In the genomic region with DNA sequence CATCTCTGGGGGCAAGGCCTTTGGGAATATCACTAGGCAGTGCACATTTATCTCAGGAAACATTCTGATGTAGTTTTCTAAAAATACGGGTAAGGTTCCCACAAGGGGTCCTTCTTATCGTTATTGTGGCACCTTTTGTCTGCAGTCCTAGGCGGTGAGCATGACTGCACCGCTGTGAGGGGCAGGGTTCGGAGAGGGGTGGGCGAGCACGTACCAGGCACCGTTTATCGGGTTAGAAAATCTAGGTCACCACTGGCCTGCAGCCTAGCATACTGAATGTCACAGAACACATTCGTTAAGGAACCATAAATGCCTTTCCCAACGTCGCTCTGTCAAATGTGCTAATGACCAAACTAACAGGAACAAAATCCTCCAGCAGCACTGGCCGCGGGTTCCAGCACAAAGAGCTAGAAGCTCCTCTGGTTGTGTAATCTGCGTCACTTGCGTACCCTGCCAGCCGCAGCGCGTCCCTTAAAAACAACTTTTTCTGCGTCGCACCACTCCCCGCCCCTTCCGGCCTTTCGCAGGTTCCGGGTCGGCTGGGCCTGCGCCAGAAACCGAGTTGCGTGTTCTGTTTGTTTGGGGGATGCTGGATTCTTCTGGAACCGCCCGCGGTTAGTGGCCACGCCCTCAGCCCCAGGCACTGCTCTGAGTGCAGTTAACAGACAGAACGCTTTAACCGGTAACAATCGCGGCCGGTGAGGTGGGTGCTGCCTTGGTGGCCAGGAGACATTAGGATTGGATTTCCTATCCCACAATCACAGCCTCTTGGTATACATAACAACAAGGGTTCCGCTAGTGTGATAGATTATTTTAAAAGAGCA, we compare ENCODE assay signal across 8 mouse cellular contexts. TPM values are rescaled to one million over a fixed set of nuclear protein-coding genes. Genes with fewer than 3 reads are reported as not detected.
DNase-seq lines count a peak whose midpoint lies in the region; ATAC-seq and TF ChIP-seq lines count a peak whose summit lies in the region.

Gene Lrrc61 (plus strand): TSS at position 517 of the 824 bp plus-strand sequence.

- peaks cover 19% of the 10 kb centered on the region for H3K36me3 ChIP-seq in forebrain, embryonic 10.5 days (replicated peaks)
- H3K36me3 ChIP-seq in heart, embryonic 14.5 days (ENCODE audit: control insufficient read depth, insufficient read depth, low read length): 0 out of 2 replicates have a peak, but pooled peaks cover 5% of the 10 kb centered on the region
- no peaks in the 10 kb centered on the region for H3K36me3 ChIP-seq in liver, embryonic 11.5 days (ENCODE audit: control insufficient read depth, insufficient read depth, low read length)
- no peaks in the 10 kb centered on the region for H3K36me3 ChIP-seq in myocyte (ENCODE audit: control insufficient read depth, insufficient read depth)

- H3K9me3 ChIP-seq in forebrain, embryonic 10.5 days: no peaks in the 10 kb centered on the region
- H3K9me3 ChIP-seq in heart, embryonic 14.5 days (ENCODE audit: control insufficient read depth, low read length): no peaks in the 10 kb centered on the region
- no peaks in the 10 kb centered on the region for H3K9me3 ChIP-seq in liver, embryonic 11.5 days (ENCODE audit: control insufficient read depth, low read length)

- H3K4me1 ChIP-seq in forebrain, embryonic 10.5 days: peaks cover 20% of the 10 kb centered on the region
- H3K4me1 ChIP-seq in heart, embryonic 14.5 days (ENCODE audit: control insufficient read depth in 2 of 2, insufficient read depth in 2 of 2, low read length in 2 of 2): peaks cover 9 to 12% of the 10 kb centered on the region in 2 experiments
- H3K4me1 ChIP-seq in liver, embryonic 11.5 days (replicated peaks; ENCODE audit: control insufficient read depth, insufficient read depth, low read length): peaks cover 2% of the 10 kb centered on the region; the same call in 1 of the 2 replicates

- peak within 1 kb of the TSS; percentile 56 for H3K4me3 ChIP-seq in forebrain, embryonic 10.5 days
- peak within 1 kb of the TSS; percentile 55 to 57 for H3K4me3 ChIP-seq in heart, embryonic 14.5 days (ENCODE audit: control insufficient read depth in 1 of 2, insufficient read depth in 1 of 2, low read depth in 1 of 2, low read length in 2 of 2)
- peak within 1 kb of the TSS; percentile 43 for H3K4me3 ChIP-seq in liver, embryonic 11.5 days (ENCODE audit: low read depth, low read length)
- peak within 1 kb of the TSS; percentile 35 for H3K4me3 ChIP-seq in myocyte

- H3ac ChIP-seq in myocyte (ENCODE audit: control insufficient read depth, insufficient read length): peak within 1 kb of the TSS; percentile 45

- peak within 1 kb of the TSS; percentile 83 for H3K9ac ChIP-seq in heart, embryonic 14.5 days (ENCODE audit: low read length)
- H3K9ac ChIP-seq in liver, embryonic 11.5 days (ENCODE audit: low read depth, low read length): peak within 1 kb of the TSS; percentile 64

- peak; percentile 97 for DNase-seq in CD4-positive, CD25-positive, alpha-beta regulatory T cell, adult 2 months (ENCODE audit: low read depth, low spot score)
- DNase-seq in c-Kit-positive CD71-positive TER-119-negative erythroid progenitor cells, embryonic 14.5 days (ENCODE audit: low read depth): peak; percentile 66
- DNase-seq in forebrain, embryonic 10.5 days (ENCODE audit: extremely low spot score, low spot score): peak; percentile 91
- DNase-seq in kidney, postnatal 10 days: peak; percentile 99
- peak; percentile 89 for DNase-seq in liver, embryonic 11.5 days (ENCODE audit: low spot score)
- peak; percentile 83 to 87 for DNase-seq in spleen, postnatal 4 days (ENCODE audit: low spot score in 2 of 2)

- peak; percentile 31 for TF ChIP-seq POLR2A in myocyte (IDR thresholded peaks at IDR 0.05; ENCODE audit: insufficient read length, low read depth)

- H3K27me3 ChIP-seq in forebrain, embryonic 10.5 days (ENCODE audit: poor library complexity, severe bottlenecking): no peaks in the 10 kb centered on the region
- H3K27me3 ChIP-seq in heart, embryonic 14.5 days (ENCODE audit: control insufficient read depth, insufficient read depth, low read length): no peaks in the 10 kb centered on the region
- no peaks in the 10 kb centered on the region for H3K27me3 ChIP-seq in liver, embryonic 11.5 days (replicated peaks; ENCODE audit: control insufficient read depth, insufficient read depth, low read length)
- no peaks in the 10 kb centered on the region for H3K27me3 ChIP-seq in myocyte (ENCODE audit: control insufficient read depth, insufficient read depth, insufficient read length)

- H3K79me2 ChIP-seq in myocyte (ENCODE audit: control insufficient read depth, insufficient read depth): no peaks in the 10 kb centered on the region

- H3K4me2 ChIP-seq in heart, embryonic 14.5 days (ENCODE audit: low read length): peak within 1 kb of the TSS; percentile 92
- peak within 1 kb of the TSS; percentile 74 for H3K4me2 ChIP-seq in liver, embryonic 11.5 days
- H3K4me2 ChIP-seq in myocyte (ENCODE audit: low read depth): peak within 1 kb of the TSS; percentile 84

- ATAC-seq in heart, embryonic 14.5 days (ENCODE audit: insufficient number of reproducible peaks, insufficient read depth, low FRiP score, low read depth): peak; percentile 86
- ATAC-seq in liver, embryonic 11.5 days (replicated peaks; ENCODE audit: low FRiP score): peak; percentile 90

- peak within 1 kb of the TSS; percentile 92 for H3K27ac ChIP-seq in forebrain, embryonic 10.5 days
- peak within 1 kb of the TSS; percentile 97 to 99 for H3K27ac ChIP-seq in heart, embryonic 14.5 days (replicated peaks in 1 of 2; ENCODE audit: control insufficient read depth in 1 of 2, insufficient read depth in 1 of 2, low read depth in 2 of 2, low read length in 2 of 2)
- peak within 1 kb of the TSS; percentile 68; the same call in 1 of the 2 replicates for H3K27ac ChIP-seq in liver, embryonic 11.5 days (ENCODE audit: low read depth, low read length)

- under 1% methylated on average over 39 of the region's 39 CpGs for WGBS in forebrain, embryonic 10.5 days
- under 1% methylated on average over 39 of the region's 39 CpGs for WGBS in heart, embryonic 14.5 days
- WGBS in liver, embryonic 11.5 days: under 1% methylated on average over 39 of the region's 39 CpGs

TF ChIP-seq in myocyte, 11 proteins besides CTCF, POLR2A, EP300 and RAD21:
- TF ChIP-seq TCF12 (IDR thresholded peaks at IDR 0.05; ENCODE audit: insufficient read depth, poor library complexity, severe bottlenecking) (no peak), MYOD1 (IDR thresholded peaks at IDR 0.05; ENCODE audit: control insufficient read depth in 1 of 3, insufficient read length in 2 of 3, low read depth in 2 of 3) (no peak), CEBPB (IDR thresholded peaks at IDR 0.05; ENCODE audit: insufficient read depth, poor library complexity, severe bottlenecking) (0 out of 2 replicates have a peak, but pooled peaks have one; percentile 27)

RNA-seq across cellular contexts. Expression of gene Lrrc61, which starts in this region (rescaled TPM):
- polyA plus RNA-seq in forebrain, embryonic 10.5 days (2016; fragmentation: Nextera tagmentation; extraction: Ambion mirVana): 15.2 and 16.5 TPM in 2 replicates
- 3.5 and 4.9 TPM in 2 replicates for polyA plus RNA-seq in heart, embryonic 14.5 days (2014; fragmentation: Nextera tagmentation; extraction: Ambion mirVana)
- polyA plus RNA-seq in liver, embryonic 11.5 days (2014; fragmentation: Nextera tagmentation; extraction: Ambion mirVana): 4.6 and 4.9 TPM in 2 replicates
- polyA plus RNA-seq in myocyte (2012; fragmentation: generic; extraction: Trizol): 10.0 TPM

Comparison
In these comparisons a context has a peak if more than half of its experiments do, and no peak if none do; other contexts are left out.
1. Peak in every context shown above with its lines: DNase-seq, ATAC-seq, H3K4me3 ChIP-seq and H3K27ac ChIP-seq.